Mouse (Mus musculus) heart, embryonic 14.5 days (tissue): Measurements from ENCODE around the gene Txlna. TPM values are rescaled to one million over a fixed set of nuclear protein-coding genes. Genes with fewer than 3 reads are reported as not detected.

Source experiments
- ATAC-seq: fragments of 200-750 bp; cut with Nextera tagmentation; 2 replicates; pipeline ENCODE4 v1.8.0; 2017; ENCODE audit warnings: low read depth, moderate TSS enrichment; ENCODE audit not compliant: insufficient number of reproducible peaks, insufficient read depth, low FRiP score
- H3K27ac ChIP-seq, 2 experiments: fragments of 200-500 bp in 1 of 2; fragments of 300-500 bp in 1 of 2; sonication (generic) in 1 of 2; replicated peaks in 1 of 2; 2 replicates each; pipeline ENCODE4 v1.5.1; 2012 to 2014; ENCODE audit warnings: low read depth in 2 of 2, low read length in 2 of 2, control low read depth in 1 of 2, mild to moderate bottlenecking in 1 of 2, mixed read lengths in 1 of 2; ENCODE audit not compliant: control insufficient read depth in 1 of 2, insufficient read depth in 1 of 2
- H3K27me3 ChIP-seq: fragments of 300-500 bp; sonication (generic); 2 replicates; pipeline ENCODE4 v1.6.1; 2014; ENCODE audit warnings: mild to moderate bottlenecking, low read length, control low read depth; ENCODE audit not compliant: control insufficient read depth, insufficient read depth
- H3K36me3 ChIP-seq: fragments of 300-500 bp; sonication (generic); 2 replicates; pipeline ENCODE4 v1.6.1; 2014; ENCODE audit warnings: mild to moderate bottlenecking, control low read depth, low read length, mixed read lengths; ENCODE audit not compliant: control insufficient read depth, insufficient read depth
- H3K4me1 ChIP-seq, 2 experiments: fragments of 200-500 bp in 1 of 2; fragments of 300-500 bp in 1 of 2; sonication (generic) in 1 of 2; 2 replicates each; pipeline ENCODE4 v1.6.1; 2012 to 2014; ENCODE audit warnings: low read length in 2 of 2, control low read depth in 1 of 2, mixed read lengths in 1 of 2; ENCODE audit not compliant: control insufficient read depth in 2 of 2, insufficient read depth in 2 of 2
- H3K4me2 ChIP-seq: fragments of 300-500 bp; sonication (generic); 2 replicates; pipeline ENCODE4 v1.6.1; 2014; ENCODE audit warnings: mild to moderate bottlenecking, low read length
- H3K4me3 ChIP-seq, 2 experiments: fragments of 200-500 bp in 1 of 2; fragments of 300-500 bp in 1 of 2; sonication (generic) in 1 of 2; 2 replicates each; pipeline ENCODE4 v1.5.1; 2012 to 2014; ENCODE audit warnings: low read length in 2 of 2, mild to moderate bottlenecking in 2 of 2, control low read depth in 1 of 2, low read depth in 1 of 2, moderate library complexity in 1 of 2; ENCODE audit not compliant: control insufficient read depth in 1 of 2, insufficient read depth in 1 of 2
- H3K9ac ChIP-seq: fragments of 300-500 bp; sonication (generic); 2 replicates; pipeline ENCODE4 v1.6.1; 2014; ENCODE audit warnings: mild to moderate bottlenecking, low read length
- H3K9me3 ChIP-seq: fragments of 300-500 bp; sonication (generic); 2 replicates; pipeline ENCODE4 v1.6.1; 2016; ENCODE audit warnings: low read length, control low read depth; ENCODE audit not compliant: control insufficient read depth
- WGBS: fragments of 180-500 bp; shearing (Covaris S2); extraction: QIAGEN DNeasy Blood & Tissue Kit; methylation state at CpG from one replicate; pipeline ENCODE4 v1.1.7; 2014; 5-methylcytosine and 5-hydroxymethylcytosine counted together
- polyA plus RNA-seq: library from polyadenylated mRNA; unstranded; fragments of >200 nt; fragmentation: Nextera tagmentation; extraction: Ambion mirVana; gene quantifications from 2 replicates; pipeline ENCODE4 v1.2.1, GENCODE M21; 2014

Txlna gene
- 51.5 and 56.4 TPM in 2 replicates for polyA plus RNA-seq

DNA sequence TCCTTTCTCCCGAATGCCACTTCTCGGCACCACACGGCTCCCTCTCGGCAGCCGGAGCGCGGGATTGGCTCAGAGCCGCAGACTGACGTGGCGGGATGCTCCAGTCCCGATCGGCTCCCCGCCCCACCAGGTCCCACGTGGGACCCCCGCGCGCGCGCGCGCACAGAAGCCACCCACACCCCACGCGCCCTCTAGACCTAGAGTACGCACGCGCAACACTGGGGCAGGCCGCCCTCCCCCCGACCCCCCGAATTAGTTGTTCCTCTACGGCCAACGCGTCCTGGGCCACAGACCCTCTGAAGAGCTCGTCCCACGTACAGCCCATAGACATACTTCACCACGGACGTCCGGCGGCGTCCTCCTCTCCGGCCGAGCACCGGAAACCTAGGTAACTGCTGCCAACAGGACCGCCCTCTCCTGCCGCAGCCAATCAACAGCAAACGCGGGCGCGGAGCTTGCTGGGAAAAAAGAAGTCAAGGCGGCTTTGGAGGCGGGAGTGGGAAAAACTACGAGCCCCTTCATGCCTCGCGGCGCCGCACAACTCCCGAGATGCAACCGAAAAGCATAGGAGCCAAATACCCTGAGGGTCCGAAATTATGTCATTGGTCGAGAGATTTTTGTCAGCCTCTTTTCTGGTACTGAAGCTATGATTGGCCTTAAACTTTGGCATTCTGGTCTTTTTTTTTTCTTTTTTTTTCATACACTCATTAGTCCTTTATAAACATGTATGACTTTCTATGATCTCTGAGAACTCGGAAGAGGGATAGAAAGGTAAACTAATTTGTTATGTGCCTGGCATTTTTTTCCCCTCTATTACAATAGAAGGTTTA, at the start of gene Txlna:
Txlna (minus strand) TSS at position 428 of the 830 bp plus-strand sequence.
- Histone ChIP-seq H3K27ac (peak within 1 kb of the TSS; percentile 89 to 93), H3K4me1 (peaks cover 2 to 21% of the 10 kb centered on the region in 2 experiments; a peak in 3 of 4 replicates), H3K4me2 (peak within 1 kb of the TSS; percentile 85), H3K4me3 (peak within 1 kb of the TSS; percentile 62 to 76), H3K9me3 (no peaks in the 10 kb centered on the region), H3K36me3 (peaks cover 50% of the 10 kb centered on the region), H3K9ac (peak within 1 kb of the TSS; percentile 82), H3K27me3 (no peaks in the 10 kb centered on the region)
- ATAC-seq = peak; percentile 94
- under 1% methylated on average over 59 of the region's 60 CpGs for WGBS

DNA sequence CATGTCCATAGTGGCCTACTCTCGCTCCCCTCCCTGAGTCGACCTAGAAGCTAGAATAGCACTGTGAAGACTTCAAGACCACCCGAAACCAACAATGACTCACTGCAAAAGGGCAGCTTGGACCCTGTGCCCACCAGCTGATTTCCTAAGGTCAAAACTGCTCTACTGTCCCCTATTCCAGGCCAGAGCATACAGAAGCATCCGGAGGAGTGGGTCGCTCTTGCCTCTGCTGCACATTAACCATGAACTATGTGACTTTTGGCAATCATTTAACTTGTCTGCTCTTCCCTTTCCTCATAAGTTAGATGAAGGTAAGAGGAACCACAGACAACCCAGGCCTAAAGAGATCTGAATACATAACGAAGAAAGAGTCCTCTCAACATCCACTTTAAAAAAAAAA, 43.7 kb upstream of the Txlna start:
- Histone ChIP-seq H3K4me3 (no peak overlapping the region), H3K27me3 (no peaks in the 10 kb centered on the region), H3K9ac (no peak overlapping the region), H3K36me3 (peaks cover 92% of the 10 kb centered on the region), H3K27ac (no peak overlapping the region), H3K4me2 (no peak overlapping the region), H3K9me3 (no peaks in the 10 kb centered on the region), H3K4me1 (no peaks in the 10 kb centered on the region)
- ATAC-seq = no peak
- 91% methylated on average over 6 of the region's 6 CpGs for WGBS

DNA sequence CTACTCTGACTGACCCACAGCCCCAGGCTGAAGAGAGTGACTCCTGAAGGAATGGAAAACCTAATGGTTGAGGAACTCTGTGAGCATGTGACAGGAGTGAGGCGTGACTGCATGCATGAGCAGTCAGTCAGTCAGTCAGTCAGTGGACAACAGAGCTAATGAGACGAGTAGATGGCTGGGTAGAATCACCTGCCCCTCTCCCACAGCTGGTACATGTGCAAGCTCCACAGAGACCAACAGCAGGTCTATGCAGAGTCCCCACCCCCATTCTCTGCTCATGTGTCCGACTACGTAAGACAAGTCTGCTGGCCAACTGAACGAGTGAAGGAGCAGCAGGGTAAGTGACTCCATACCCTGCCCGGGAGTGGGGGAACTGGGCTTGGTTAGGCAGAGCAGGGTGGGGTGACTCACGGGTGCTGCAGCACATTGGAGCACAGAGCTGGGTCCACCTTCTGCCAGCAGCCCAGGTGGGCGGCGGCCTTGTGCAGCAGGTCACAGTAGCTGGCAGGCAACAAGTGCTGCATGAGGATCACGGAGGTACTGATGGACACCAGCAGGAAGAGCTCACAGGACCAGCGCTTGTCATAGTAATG, 43.1 kb upstream of the Txlna start:
- no peak for ATAC-seq
- no peaks in the 10 kb centered on the region for H3K27me3 ChIP-seq
- H3K4me1 ChIP-seq = no peaks in the 10 kb centered on the region
- H3K4me3 ChIP-seq = no peak overlapping the region
- no peaks in the 10 kb centered on the region for H3K9me3 ChIP-seq
- no peak overlapping the region for H3K9ac ChIP-seq
- peaks cover 90% of the 10 kb centered on the region for H3K36me3 ChIP-seq
- H3K27ac ChIP-seq = no peak overlapping the region
- H3K4me2 ChIP-seq = no peak overlapping the region
- 88% methylated on average over 11 of the region's 11 CpGs for WGBS

DNA sequence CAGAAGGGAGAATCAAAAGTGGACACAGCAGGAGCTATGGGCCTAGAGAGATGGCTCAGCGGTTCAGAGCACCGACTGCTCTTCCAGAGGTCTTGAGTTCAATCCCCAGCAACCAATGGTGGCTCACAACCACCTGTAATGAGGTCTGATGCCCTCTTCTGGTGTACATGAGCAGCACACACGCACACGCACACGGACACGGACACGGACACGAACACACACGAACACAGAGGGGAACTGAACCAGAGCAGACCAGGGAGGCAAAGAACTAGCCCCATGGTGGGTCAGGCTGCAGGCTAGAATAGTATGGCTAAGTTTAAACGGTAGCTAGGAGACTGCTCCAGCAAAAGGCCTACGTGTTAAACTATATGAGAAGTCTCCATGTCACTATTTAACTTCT, 41.0 kb upstream of the Txlna start:
- Histone ChIP-seq H3K27ac (no peak overlapping the region), H3K4me2 (no peak overlapping the region), H3K4me3 (no peak overlapping the region), H3K36me3 (peaks cover 89% of the 10 kb centered on the region), H3K4me1 (no peaks in the 10 kb centered on the region), H3K27me3 (no peaks in the 10 kb centered on the region), H3K9me3 (no peaks in the 10 kb centered on the region), H3K9ac (no peak overlapping the region)
- no peak for ATAC-seq
- WGBS = 96% methylated on average over 11 of the region's 11 CpGs

DNA sequence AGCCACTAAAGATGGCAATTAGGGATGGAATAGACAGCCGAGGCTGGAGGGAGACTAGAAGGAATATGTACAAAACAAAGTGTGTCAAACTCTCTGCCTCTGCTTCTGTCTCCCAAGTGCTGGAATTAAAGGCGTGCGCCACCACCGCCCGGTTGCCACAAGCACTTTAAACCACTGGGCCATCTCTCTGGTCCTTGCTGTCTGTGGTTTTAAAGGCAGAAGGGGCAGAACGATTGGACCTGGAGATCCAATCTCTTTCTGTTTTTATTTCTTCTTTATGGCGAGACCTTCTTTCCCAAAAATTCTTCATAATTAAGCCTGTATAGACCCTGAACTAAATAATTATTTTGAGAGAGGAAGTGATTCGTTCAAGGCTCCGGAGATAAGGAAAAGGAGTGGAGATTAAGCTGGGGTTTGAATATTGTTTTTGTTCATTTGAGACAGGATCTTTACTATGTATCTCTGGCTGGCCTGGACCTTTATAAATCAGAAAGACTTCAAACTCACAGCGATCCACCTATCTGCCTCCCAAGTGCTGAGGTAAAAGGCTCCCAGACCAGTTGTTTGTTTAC, 32.1 kb upstream of the Txlna start:
- no peaks in the 10 kb centered on the region for H3K9me3 ChIP-seq
- peak overlapping the region; percentile 59 to 97 for H3K27ac ChIP-seq
- 5% methylated on average over 10 of the region's 10 CpGs for WGBS
- peaks cover 2 to 11% of the 10 kb centered on the region in 2 experiments; a peak in 3 of 4 replicates for H3K4me1 ChIP-seq
- H3K9ac ChIP-seq = peak overlapping the region; percentile 99
- H3K4me3 ChIP-seq = peak overlapping the region; percentile 87 to 99
- no peaks in the 10 kb centered on the region for H3K27me3 ChIP-seq
- no peak for ATAC-seq
- H3K36me3 ChIP-seq = peaks cover 23% of the 10 kb centered on the region
- H3K4me2 ChIP-seq = peak overlapping the region; percentile 74

DNA sequence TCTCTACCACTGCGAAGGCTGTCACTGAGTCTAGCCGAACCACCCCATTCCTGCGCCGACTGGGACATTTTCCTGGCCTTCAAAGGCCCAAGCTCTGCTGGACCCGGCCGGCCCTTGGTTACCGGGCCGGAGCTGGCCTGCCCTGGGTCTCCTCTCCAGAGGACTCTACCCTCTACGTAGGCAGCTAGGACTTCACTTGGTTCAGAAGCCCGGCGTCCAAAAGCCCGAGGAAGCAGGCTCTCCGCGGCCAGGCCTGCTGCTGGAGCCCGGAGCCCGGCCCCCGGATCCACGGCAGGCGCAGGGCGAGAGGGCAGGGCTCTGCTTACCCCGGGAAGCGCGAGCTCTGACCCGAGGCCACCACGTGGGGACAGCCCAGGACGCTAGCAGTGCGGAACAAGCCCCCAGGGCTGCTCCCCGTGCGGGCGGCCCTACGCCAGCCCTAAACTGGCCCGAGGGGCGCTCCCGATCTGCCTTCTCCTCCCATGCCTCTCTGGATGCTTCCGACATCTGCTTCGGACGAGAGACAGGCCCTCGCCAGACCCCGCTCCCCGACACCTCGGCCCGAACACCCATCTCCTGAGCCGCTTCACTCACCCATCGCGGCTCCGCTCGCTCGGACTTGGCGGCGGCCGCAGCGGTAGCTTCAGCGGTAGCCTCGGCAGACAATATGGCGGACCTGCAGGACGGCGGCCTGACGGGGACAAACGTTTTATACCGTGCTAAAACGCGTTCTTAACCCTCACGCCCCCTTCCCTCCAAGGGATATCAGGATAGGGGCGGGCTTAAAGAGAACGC, 31.4 kb upstream of the Txlna start, which contains the start of gene Kpna6:
Kpna6 (minus strand) TSS at position 685 of the 795 bp plus-strand sequence.
- ATAC-seq = peak; percentile 84
- peak within 1 kb of the TSS; percentile 87 to 99 for H3K4me3 ChIP-seq
- peaks cover 2 to 11% of the 10 kb centered on the region in 2 experiments; a peak in 3 of 4 replicates for H3K4me1 ChIP-seq
- peaks cover 20% of the 10 kb centered on the region for H3K36me3 ChIP-seq
- H3K4me2 ChIP-seq = peak within 1 kb of the TSS; percentile 74
- no peaks in the 10 kb centered on the region for H3K27me3 ChIP-seq
- WGBS = under 1% methylated on average over 62 of the region's 65 CpGs
- peak within 1 kb of the TSS; percentile 99 for H3K9ac ChIP-seq
- H3K9me3 ChIP-seq = no peaks in the 10 kb centered on the region
- peak within 1 kb of the TSS; percentile 96 to 97 for H3K27ac ChIP-seq

DNA sequence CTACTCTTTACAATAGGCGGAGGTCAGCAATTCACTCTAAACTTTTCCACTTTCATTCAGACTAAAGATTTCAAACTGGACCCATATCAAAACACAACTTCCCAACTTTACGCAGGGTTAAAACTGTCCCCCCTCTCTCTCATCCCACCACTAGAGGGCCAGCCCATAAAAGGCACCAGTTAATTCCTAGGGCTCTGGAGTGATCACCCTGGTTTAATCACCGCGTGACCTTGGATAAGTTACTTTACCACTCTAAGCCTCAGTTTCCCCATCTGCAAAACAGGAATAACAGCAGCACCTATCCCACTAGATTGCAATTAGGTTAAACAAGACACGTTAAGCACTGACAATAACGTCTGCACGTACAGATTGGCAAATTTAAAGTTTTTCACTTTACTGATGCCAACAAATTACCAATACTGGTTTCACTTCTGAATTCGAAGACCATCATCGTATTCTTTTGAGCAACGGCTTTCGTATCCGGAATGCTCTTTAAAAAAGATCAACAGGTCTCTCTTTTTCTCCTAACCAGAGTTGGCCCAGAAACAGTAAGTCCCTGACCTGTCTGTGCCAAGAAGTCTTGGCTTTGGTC, 30.7 kb upstream of the Txlna start:
- 6% methylated on average over 12 of the region's 12 CpGs for WGBS
- peak overlapping the region; percentile 87 to 99 for H3K4me3 ChIP-seq
- peak overlapping the region; percentile 96 to 97 for H3K27ac ChIP-seq
- H3K36me3 ChIP-seq = peaks cover 22% of the 10 kb centered on the region
- H3K9me3 ChIP-seq = no peaks in the 10 kb centered on the region
- H3K4me2 ChIP-seq = peak overlapping the region; percentile 74
- peaks cover 2 to 11% of the 10 kb centered on the region in 2 experiments; a peak in 3 of 4 replicates for H3K4me1 ChIP-seq
- ATAC-seq = no peak
- peak overlapping the region; percentile 99 for H3K9ac ChIP-seq
- no peaks in the 10 kb centered on the region for H3K27me3 ChIP-seq
